Mouse (Mus musculus) C2C12 (cell line): ENCODE measurements around the gene Col27a1. TPM values are rescaled to one million over a fixed set of nuclear protein-coding genes. Genes with fewer than 3 reads are reported as not detected.

Experiments used
- H3K27me3 ChIP-seq: one replicate; pipeline ENCODE4 v1.6.1; 2011; ENCODE audit not compliant: control insufficient read depth, insufficient read depth, insufficient read length
- H3K36me3 ChIP-seq: one replicate; pipeline ENCODE4 v1.6.1; 2011; ENCODE audit not compliant: control insufficient read depth, insufficient read depth
- H3K4me3 ChIP-seq: one replicate; pipeline ENCODE4 v1.5.1; 2011; ENCODE audit warnings: mild to moderate bottlenecking, control low read depth; ENCODE audit not compliant: poor library complexity, insufficient read depth, severe bottlenecking
- H3K79me2 ChIP-seq: one replicate; pipeline ENCODE4 v1.6.1; 2011; ENCODE audit not compliant: control insufficient read depth, insufficient read depth
- H3K79me3 ChIP-seq: one replicate; pipeline ENCODE4 v1.6.1; 2011; ENCODE audit warnings: low read depth, control low read depth
- H3ac ChIP-seq: one replicate; pipeline ENCODE3; 2011; ENCODE audit warnings: low read depth; ENCODE audit not compliant: control insufficient read depth, insufficient read length
- CEBPB ChIP-seq: IDR thresholded peaks from one replicate; pipeline ENCODE4 v1.6.1; 2011; ENCODE audit warnings: low read depth, mild to moderate bottlenecking, control low read depth, moderate library complexity
- CTCF ChIP-seq: IDR thresholded peaks from one replicate; pipeline ENCODE4 v1.5.1; 2011; ENCODE audit not compliant: control insufficient read depth, insufficient read depth, insufficient read length
- FOSL1 ChIP-seq: IDR thresholded peaks from one replicate; pipeline ENCODE4 v1.8.0; 2011; ENCODE audit warnings: mild to moderate bottlenecking, low read length; ENCODE audit not compliant: poor library complexity, insufficient read depth, severe bottlenecking
- MAX ChIP-seq: IDR thresholded peaks from one replicate; pipeline ENCODE4 v1.6.1; 2011; ENCODE audit warnings: mild to moderate bottlenecking, control low read depth
- MYOD1 ChIP-seq: IDR thresholded peaks from one replicate; pipeline ENCODE4 v1.6.1; 2011; ENCODE audit warnings: low read depth; ENCODE audit not compliant: control insufficient read depth, insufficient read length
- MYOG ChIP-seq: IDR thresholded peaks from one replicate; pipeline ENCODE4 v1.6.1; 2011; ENCODE audit not compliant: control insufficient read depth, insufficient read length; ENCODE audit errors: extremely low read depth
- USF1 ChIP-seq: IDR thresholded peaks from one replicate; pipeline ENCODE4 v1.6.1; 2011; ENCODE audit warnings: low read depth, mild to moderate bottlenecking, control low read depth, moderate library complexity
- polyA plus RNA-seq: library from polyadenylated mRNA; unstranded; fragments of >200 nt; fragmentation: generic; extraction: Trizol; gene quantifications from one replicate; pipeline ENCODE4 v1.2.1, GENCODE M21; 2012; ENCODE audit warnings: missing spikeins

The Col27a1 gene
- polyA plus RNA-seq, 1 experiment: 0.08 TPM

DNA sequence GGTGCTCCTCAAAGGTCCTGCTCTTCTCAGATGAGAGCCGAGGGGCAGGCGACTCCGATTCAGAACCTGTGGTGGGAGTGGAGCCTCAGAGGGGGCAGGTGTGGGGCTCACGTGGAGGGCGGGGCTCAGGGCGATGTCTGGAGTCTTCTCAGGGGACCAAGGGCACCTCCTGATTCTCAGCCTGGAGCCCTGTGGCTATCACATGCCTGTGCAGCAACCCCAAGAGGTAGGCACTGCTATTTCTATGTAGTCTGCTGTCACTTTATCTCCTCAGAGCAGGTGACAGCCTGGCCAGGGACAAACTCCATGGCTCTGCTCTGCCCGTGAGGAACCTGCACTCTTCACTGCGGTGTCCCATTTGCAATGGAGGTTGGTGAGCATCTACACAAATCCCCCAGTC is 159.6 kb downstream of the Col27a1 start:
- H3K36me3 ChIP-seq: peaks cover 9% of the 10 kb centered on the region
- H3ac ChIP-seq: no peak overlapping the region
- no peak for TF ChIP-seq CEBPB
- TF ChIP-seq CTCF: no peak
- TF ChIP-seq FOSL1: no peak
- TF ChIP-seq MYOD1: no peak
- H3K4me3 ChIP-seq: no peak overlapping the region
- no peaks in the 10 kb centered on the region for H3K27me3 ChIP-seq
- no peaks in the 10 kb centered on the region for H3K79me2 ChIP-seq
- no peaks in the 10 kb centered on the region for H3K79me3 ChIP-seq

DNA sequence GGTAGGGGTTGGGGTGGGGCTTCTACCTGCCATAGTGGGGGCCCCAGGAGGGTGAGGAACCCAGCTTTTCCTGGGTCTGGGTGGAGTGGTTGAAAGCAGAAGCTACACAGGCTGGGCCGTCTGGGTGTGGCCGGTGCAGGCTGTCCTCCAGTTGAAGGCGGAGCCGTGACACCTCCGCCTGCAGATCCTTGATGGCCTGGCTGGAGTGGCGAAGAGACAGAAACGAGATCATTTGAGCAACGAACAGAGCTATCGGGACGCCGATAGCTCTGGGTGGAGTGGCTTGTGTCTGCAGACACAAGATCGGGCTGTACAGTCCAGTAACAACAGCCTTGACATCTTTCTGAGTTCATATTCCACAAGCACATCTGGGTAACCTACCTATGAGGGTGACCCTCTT is 160.5 kb downstream of the Col27a1 start:
- Histone ChIP-seq H3K27me3 (no peaks in the 10 kb centered on the region), H3K4me3 (no peak overlapping the region), H3K79me3 (no peaks in the 10 kb centered on the region), H3K36me3 (peaks cover 9% of the 10 kb centered on the region), H3ac (no peak overlapping the region), H3K79me2 (no peaks in the 10 kb centered on the region)
- TF ChIP-seq MYOD1 (no peak), CEBPB (no peak), USF1 (no peak), MYOG (no peak), MAX (no peak), CTCF (no peak), FOSL1 (no peak)

DNA sequence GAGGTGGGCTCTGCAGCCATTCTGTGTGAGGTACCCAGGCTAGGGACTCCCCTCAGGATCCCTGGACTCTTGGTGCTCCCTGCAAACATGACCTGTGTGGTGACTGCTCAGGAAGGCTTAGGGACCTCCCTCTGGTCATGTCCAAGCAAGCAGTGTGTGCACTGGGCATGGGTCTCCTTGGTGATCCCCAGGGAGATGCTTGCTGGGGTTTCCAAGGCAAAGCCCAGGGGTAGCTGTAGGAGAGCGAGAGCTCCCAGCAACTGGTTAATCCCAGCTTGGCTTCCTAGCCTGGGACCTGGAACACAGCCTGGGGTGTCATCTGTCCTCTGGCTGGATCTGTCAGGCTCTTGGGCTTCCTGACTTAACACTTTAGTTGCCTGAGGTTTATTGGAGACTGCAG is 161.6 kb downstream of the Col27a1 start:
- Histone ChIP-seq H3K79me2 (no peaks in the 10 kb centered on the region), H3K36me3 (peaks cover 9% of the 10 kb centered on the region), H3K79me3 (no peaks in the 10 kb centered on the region), H3K27me3 (no peaks in the 10 kb centered on the region), H3ac (no peak overlapping the region), H3K4me3 (no peak overlapping the region)
- no peak for TF ChIP-seq FOSL1
- TF ChIP-seq MYOD1: no peak
- TF ChIP-seq MYOG: no peak
- no peak for TF ChIP-seq MAX
- TF ChIP-seq USF1: no peak
- TF ChIP-seq CEBPB: no peak
- no peak for TF ChIP-seq CTCF

DNA sequence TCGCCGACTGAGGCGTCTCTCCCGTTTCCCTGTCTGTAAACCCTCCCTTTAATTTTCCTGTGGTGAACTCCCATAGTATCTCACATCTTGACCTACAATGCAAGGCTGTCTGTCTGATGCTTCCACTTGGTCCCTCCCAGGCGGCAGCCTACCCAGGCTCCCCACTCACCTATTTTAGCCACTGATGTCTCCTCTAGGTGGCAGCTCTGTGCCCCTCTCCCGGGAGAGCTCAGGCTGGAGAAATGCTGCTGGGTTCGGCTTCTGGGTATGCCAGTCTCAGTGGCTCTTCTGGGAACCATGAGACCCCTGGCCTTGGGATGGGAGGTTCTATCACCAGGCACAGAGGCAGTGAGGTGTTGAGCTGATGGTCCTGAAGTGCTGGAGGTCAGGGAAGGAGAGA is 163.7 kb downstream of the Col27a1 start:
- Histone ChIP-seq H3K36me3 (peaks cover 12% of the 10 kb centered on the region), H3K79me3 (no peaks in the 10 kb centered on the region), H3K4me3 (no peak overlapping the region), H3K27me3 (no peaks in the 10 kb centered on the region), H3ac (no peak overlapping the region), H3K79me2 (no peaks in the 10 kb centered on the region)
- no peak for TF ChIP-seq MYOD1
- TF ChIP-seq USF1: no peak
- no peak for TF ChIP-seq MYOG
- TF ChIP-seq CTCF: no peak
- no peak for TF ChIP-seq CEBPB

DNA sequence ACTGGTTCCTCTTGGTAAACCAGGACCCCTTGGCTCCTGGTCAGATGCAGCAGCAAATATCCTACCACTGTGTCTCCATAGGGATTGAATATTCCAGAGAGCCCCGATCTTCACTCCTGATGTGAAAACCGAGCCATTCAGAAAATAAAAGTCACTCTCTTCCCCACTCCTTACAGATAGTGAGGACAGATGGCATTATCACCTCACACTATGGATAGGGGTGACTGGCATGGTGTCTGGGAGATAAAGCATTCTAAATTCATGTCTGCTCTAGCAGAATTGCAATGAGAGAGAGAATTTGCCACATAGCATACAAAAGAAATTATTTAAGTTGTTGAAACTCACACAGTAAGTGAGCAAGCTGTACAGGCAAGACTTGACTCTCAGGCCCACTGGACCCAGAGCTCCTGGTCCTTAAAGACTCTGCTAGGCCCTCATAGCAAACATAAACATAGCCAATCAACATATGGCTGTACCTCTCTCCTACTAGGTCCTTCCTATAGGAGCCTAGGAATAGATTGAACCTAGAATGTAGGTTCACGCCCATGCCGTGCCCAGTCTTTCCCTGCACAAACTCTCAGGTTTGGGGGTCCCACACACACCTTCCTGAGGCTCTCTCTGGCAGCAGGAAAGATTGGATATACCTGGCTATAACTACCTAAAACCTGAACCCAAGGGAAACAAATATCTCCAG is 169.0 kb downstream of the Col27a1 start:
- H3K4me3 ChIP-seq: no peak overlapping the region
- H3K79me3 ChIP-seq: no peaks in the 10 kb centered on the region
- H3ac ChIP-seq: no peak overlapping the region
- no peaks in the 10 kb centered on the region for H3K27me3 ChIP-seq
- TF ChIP-seq FOSL1 (no peak), CTCF (no peak), USF1 (no peak), CEBPB (no peak), MYOD1 (no peak), MAX (no peak)
- no peaks in the 10 kb centered on the region for H3K79me2 ChIP-seq
- H3K36me3 ChIP-seq: peaks cover 5% of the 10 kb centered on the region

DNA sequence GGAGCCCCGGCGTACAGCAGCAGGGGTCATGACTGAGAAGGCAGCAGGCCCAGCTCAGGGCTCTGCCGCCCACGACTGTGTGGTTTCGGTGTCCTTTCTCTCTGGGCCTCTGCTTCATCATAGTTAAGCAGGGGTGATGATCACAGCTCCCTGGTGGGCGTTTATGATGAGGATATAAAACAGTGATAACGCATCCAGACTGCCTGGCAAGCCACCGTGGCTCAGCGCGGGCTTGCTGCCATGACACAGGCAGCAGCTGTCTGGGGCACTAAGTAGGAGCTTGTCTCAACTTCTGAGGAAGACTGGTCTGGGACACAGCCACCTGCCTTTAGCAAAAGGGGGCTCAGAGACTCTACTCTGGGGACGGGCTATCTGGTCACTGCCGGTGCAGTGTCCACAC is 169.7 kb downstream of the Col27a1 start:
- Histone ChIP-seq H3K27me3 (no peaks in the 10 kb centered on the region), H3K79me3 (no peaks in the 10 kb centered on the region), H3ac (no peak overlapping the region), H3K36me3 (peaks cover 4% of the 10 kb centered on the region), H3K4me3 (no peak overlapping the region), H3K79me2 (no peaks in the 10 kb centered on the region)
- no peak for TF ChIP-seq MYOG
- TF ChIP-seq USF1: no peak
- no peak for TF ChIP-seq CEBPB
- peak; percentile 58 for TF ChIP-seq MYOD1
